Mouse (Mus musculus): ENCODE data around the gene Zbtb6.

- no peak for TF ChIP-seq CTCF (IDR thresholded peaks at IDR 0.05; ENCODE audit: extremely low read depth, insufficient read depth, low read length)
- TF ChIP-seq POLR2A (IDR thresholded peaks at IDR 0.05; ENCODE audit: extremely low read depth, insufficient read depth, low read length): no peak
These were observed 17.7 kb upstream of the Zbtb6 start for GRCm38 (mm10) chr2:37460707-37461106.
